Mouse (Mus musculus): ENCODE measurements around the gene Lctl.

The Lctl gene

DNA sequence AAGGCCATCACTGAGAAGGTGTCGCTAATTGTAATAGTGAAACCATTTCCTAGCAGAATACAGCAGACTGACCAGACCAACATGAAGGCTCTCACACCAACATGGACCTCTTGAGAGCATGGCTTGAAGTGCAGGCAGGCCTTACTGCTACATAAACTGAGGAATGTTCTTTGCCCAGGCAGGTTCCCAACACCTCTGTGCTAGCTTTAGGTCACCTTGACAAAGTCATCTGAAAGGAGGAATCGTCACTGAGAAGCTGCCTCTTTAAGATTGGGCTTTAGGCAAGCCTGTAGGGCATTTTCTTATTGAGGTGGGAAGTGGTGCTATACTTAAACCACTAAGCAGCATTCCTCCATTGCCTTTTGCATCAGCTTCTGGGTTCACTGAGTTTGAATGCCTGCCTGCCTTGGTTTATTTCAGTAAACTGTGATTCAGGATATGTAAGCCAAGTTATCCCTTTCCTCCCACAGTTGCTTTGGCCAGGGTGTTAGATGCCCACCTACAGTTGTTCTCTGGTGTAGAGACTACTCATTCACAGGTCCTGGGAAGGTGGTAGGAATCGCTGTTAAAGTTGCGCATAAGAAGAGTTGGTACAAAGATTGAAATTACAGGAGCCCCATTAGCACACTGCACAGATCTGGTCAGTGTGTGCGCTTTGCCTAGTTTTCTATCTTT lies 67.4 kb downstream of the Lctl start:
- peak; percentile 60; the same call in 1 of the 2 replicates for ATAC-seq (ENCODE audit: low TSS enrichment)
